Mouse (Mus musculus) CH12.LX (cell line): ENCODE data around the gene Tead1. TPM values are rescaled to one million over a fixed set of nuclear protein-coding genes. Genes with fewer than 3 reads are reported as not detected.

Experiments used
- DNase-seq: peaks from one replicate; pipeline ENCODE4 v3.0.0-alpha.2; 2013; ENCODE audit errors: extremely low read depth
- H3K27ac ChIP-seq: 2 replicates; pipeline ENCODE4 v1.5.1; 2012; ENCODE audit warnings: low read depth, mild to moderate bottlenecking, control low read depth, moderate library complexity; ENCODE audit not compliant: insufficient read depth
- H3K27me3 ChIP-seq: replicated peaks from 2 replicates; pipeline ENCODE3; 2012; ENCODE audit warnings: inconsistent platforms
- H3K36me3 ChIP-seq, 2 experiments: replicated peaks in 1 of 2; 2 replicates each; pipeline versions ENCODE3 to v1.6.1; 2012; ENCODE audit warnings: inconsistent platforms in 1 of 2, low read length in 1 of 2, mild to moderate bottlenecking in 1 of 2, mixed read lengths in 1 of 2, moderate library complexity in 1 of 2; ENCODE audit not compliant: control insufficient read depth in 1 of 2, insufficient read depth in 1 of 2
- H3K4me1 ChIP-seq, 2 experiments: 2 replicates each; pipeline ENCODE4 v1.6.1; 2012; ENCODE audit warnings: inconsistent platforms in 1 of 2, moderate library complexity in 1 of 2; ENCODE audit not compliant: insufficient read depth in 2 of 2, control insufficient read depth in 1 of 2
- H3K4me2 ChIP-seq: 2 replicates; pipeline ENCODE4 v1.6.1; 2012; ENCODE audit warnings: low read depth, mild to moderate bottlenecking, control low read depth; ENCODE audit not compliant: poor library complexity, insufficient read depth, severe bottlenecking
- H3K4me3 ChIP-seq, 3 experiments: fragments of 150-350 bp in 1 of 3; sonication (generic) in 1 of 3; replicated peaks in 1 of 3; 2 replicates each; pipeline versions ENCODE3 to v1.5.1; 2011 to 2012; ENCODE audit warnings: low read depth in 2 of 3, low read length in 2 of 3, mild to moderate bottlenecking in 2 of 3, moderate library complexity in 2 of 3, control low read depth in 1 of 3, improper control_type of control experiment in 1 of 3, inconsistent platforms in 1 of 3, mixed read lengths in 1 of 3; ENCODE audit not compliant: poor library complexity in 1 of 3
- H3K79me2 ChIP-seq: replicated peaks from 2 replicates; pipeline ENCODE4 v1.6.1; 2012; ENCODE audit warnings: mild to moderate bottlenecking, moderate library complexity; ENCODE audit not compliant: control insufficient read depth, poor library complexity, insufficient read depth, severe bottlenecking; ENCODE audit errors: extremely low read depth
- H3K9ac ChIP-seq: 2 replicates; pipeline ENCODE4 v1.6.1; 2012; ENCODE audit warnings: low read depth, mild to moderate bottlenecking, control low read depth, moderate library complexity; ENCODE audit not compliant: insufficient read depth
- H3K9me3 ChIP-seq: replicated peaks from 2 replicates; pipeline ENCODE3; 2012; ENCODE audit warnings: low read length, inconsistent platforms, mixed read lengths
- BHLHE40 ChIP-seq: IDR thresholded peaks from 2 replicates; pipeline ENCODE4 v1.6.1; 2011; ENCODE audit warnings: mild to moderate bottlenecking, low read depth, low read length, improper control_type of control experiment
- CHD2 ChIP-seq: IDR thresholded peaks from 2 replicates; pipeline ENCODE4 v1.6.1; 2011; ENCODE audit warnings: low read length, improper control_type of control experiment
- ELF1 ChIP-seq: IDR thresholded peaks from 2 replicates; pipeline ENCODE4 v1.6.1; 2014; ENCODE audit warnings: low read depth, mild to moderate bottlenecking, inconsistent platforms, low read length, improper control_type of control experiment
- EP300 ChIP-seq: IDR thresholded peaks from 2 replicates; pipeline ENCODE4 v1.6.1; 2011; ENCODE audit warnings: low read length, improper control_type of control experiment
- ETS1 ChIP-seq: conservative IDR thresholded peaks from 2 replicates; pipeline ENCODE4 v1.6.1; 2012; ENCODE audit warnings: low read depth, mild to moderate bottlenecking, inconsistent platforms, low read length, improper control_type of control experiment, moderate library complexity
- GABPA ChIP-seq: IDR thresholded peaks from 2 replicates; pipeline ENCODE4 v1.6.1; 2012; ENCODE audit warnings: low read depth, low read length, improper control_type of control experiment, inconsistent platforms; ENCODE audit not compliant: insufficient replicate concordance
- HCFC1 ChIP-seq: IDR thresholded peaks from 2 replicates; pipeline ENCODE4 v1.6.1; 2012; ENCODE audit warnings: low read depth, mild to moderate bottlenecking, inconsistent platforms, low read length, improper control_type of control experiment
- JUN ChIP-seq: IDR thresholded peaks from 2 replicates; pipeline ENCODE4 v1.6.1; 2011; ENCODE audit warnings: low read depth, mild to moderate bottlenecking, low read length, improper control_type of control experiment, moderate library complexity; ENCODE audit not compliant: insufficient read depth
- KAT2A ChIP-seq: IDR thresholded peaks from 2 replicates; pipeline ENCODE4 v1.6.1; 2012; ENCODE audit warnings: low read length, improper control_type of control experiment, inconsistent platforms; ENCODE audit not compliant: insufficient replicate concordance
- MAFK ChIP-seq: IDR thresholded peaks from 2 replicates; pipeline ENCODE4 v1.6.1; 2011; ENCODE audit warnings: low read length, improper control_type of control experiment; ENCODE audit not compliant: insufficient replicate concordance
- MXI1 ChIP-seq: IDR thresholded peaks from 2 replicates; pipeline ENCODE4 v1.6.1; 2011; ENCODE audit warnings: mild to moderate bottlenecking, low read depth, low read length, improper control_type of control experiment
- MYC ChIP-seq: IDR thresholded peaks from 2 replicates; pipeline ENCODE4 v1.6.1; 2011; ENCODE audit warnings: low read depth, mild to moderate bottlenecking, improper control_type of control experiment, low read length
- NELFE ChIP-seq: IDR thresholded peaks from 2 replicates; pipeline ENCODE4 v1.6.1; 2011; ENCODE audit warnings: low read depth, low read length, improper control_type of control experiment
- NRF1 ChIP-seq: IDR thresholded peaks from 2 replicates; pipeline ENCODE4 v1.6.1; 2014; ENCODE audit warnings: low read depth, mild to moderate bottlenecking, inconsistent platforms, low read length, improper control_type of control experiment, moderate library complexity
- PAX5 ChIP-seq: IDR thresholded peaks from 2 replicates; pipeline ENCODE4 v1.6.1; 2012; ENCODE audit warnings: low read length, inconsistent platforms, mixed read lengths
- POLR2A ChIP-seq: IDR thresholded peaks from 2 replicates; pipeline ENCODE4 v1.6.1; 2011; ENCODE audit warnings: low read depth, mild to moderate bottlenecking, improper control_type of control experiment, low read length
- RAD21 ChIP-seq: IDR thresholded peaks from 2 replicates; pipeline ENCODE4 v1.6.1; 2011; ENCODE audit warnings: low read depth, mild to moderate bottlenecking, low read length, improper control_type of control experiment, moderate library complexity
- SIN3A ChIP-seq: IDR thresholded peaks from 2 replicates; pipeline ENCODE4 v1.6.1; 2012; ENCODE audit warnings: low read length, improper control_type of control experiment, inconsistent platforms
- TCF12 ChIP-seq: IDR thresholded peaks from 2 replicates; pipeline ENCODE4 v1.6.1; 2014; ENCODE audit warnings: low read depth, mild to moderate bottlenecking, inconsistent platforms, low read length, improper control_type of control experiment
- UBTF ChIP-seq: IDR thresholded peaks from 2 replicates; pipeline ENCODE4 v1.6.1; 2012; ENCODE audit warnings: low read depth, mild to moderate bottlenecking, inconsistent platforms, low read length, improper control_type of control experiment, moderate library complexity
- USF1 ChIP-seq: IDR thresholded peaks from 2 replicates; pipeline ENCODE4 v1.6.1; 2014; ENCODE audit warnings: low read depth, mild to moderate bottlenecking, inconsistent platforms, low read length, improper control_type of control experiment
- ZC3H11A ChIP-seq: IDR thresholded peaks from 2 replicates; pipeline ENCODE4 v1.6.1; 2012; ENCODE audit warnings: low read depth, mild to moderate bottlenecking, inconsistent platforms, low read length, improper control_type of control experiment
- ZMIZ1 ChIP-seq: IDR thresholded peaks from 2 replicates; pipeline ENCODE4 v1.6.1; 2012; ENCODE audit warnings: low read depth, mild to moderate bottlenecking, inconsistent platforms, low read length, improper control_type of control experiment
- ZNF384 ChIP-seq: IDR thresholded peaks from 2 replicates; pipeline ENCODE4 v1.6.1; 2012; ENCODE audit warnings: low read depth, low read length, improper control_type of control experiment, inconsistent platforms
- dilution Hi-C: fragments of 300-500 bp; cut with MboI; formaldehyde crosslinking; loops from 2 replicates; pipeline ENCODE4 v1.14.3; 2020; ENCODE audit warnings: low sequenced_read_pairs; ENCODE audit not compliant: extremely low pct_unique_long_range_greater_than_20kb, extremely low pct_ligation_motif_present
- in situ Hi-C: fragments of 300-500 bp; cut with MboI; formaldehyde crosslinking; loops from 3 replicates; pipeline ENCODE4 v1.14.3; 2019; ENCODE audit warnings: low sequenced_read_pairs, low pct_ligation_motif_present, low pct_unique_long_range_greater_than_20kb, mixed read lengths
- polyA plus RNA-seq: library from polyadenylated mRNA; unstranded; fragments of >175 nt; gene quantifications from 2 replicates; pipeline ENCODE4 v1.2.1, GENCODE M21; 2012; ENCODE audit warnings: low read depth; ENCODE audit not compliant: insufficient read length
- total RNA-seq, 2 experiments: library from RNA; depleted of rRNA; stranded (reverse); fragments of 300-350 nt in 1 of 2; fragments of >200 nt in 1 of 2; gene quantifications; 2 replicates each; pipeline ENCODE4 v1.2.3; 2012 to 2014

Gene Tead1
- total and polyA plus RNA-seq, 3 experiments = not detected

DNA sequence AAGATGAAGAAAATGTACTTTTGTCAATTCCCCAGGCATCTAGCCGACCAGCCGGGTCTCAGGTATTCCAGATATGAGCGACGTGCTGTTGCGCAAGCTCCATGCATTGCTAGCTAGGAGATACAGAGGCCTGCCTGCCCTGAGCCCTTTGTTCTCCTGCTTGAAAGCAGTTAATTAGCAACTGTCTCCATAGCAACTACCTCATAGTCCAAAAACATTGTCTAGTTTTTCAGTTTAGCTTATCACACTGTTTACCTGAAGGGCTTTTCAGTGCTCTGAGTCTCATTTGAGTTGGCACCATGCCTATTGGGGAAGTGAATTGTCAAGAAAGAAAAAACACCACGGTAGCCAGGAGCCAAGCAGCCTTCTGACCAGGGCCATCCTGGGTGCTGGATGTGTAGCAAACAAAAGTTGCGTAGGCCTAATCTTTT, 109.2 kb downstream of the Tead1 start:
- Histone ChIP-seq H3K4me2 (no peak overlapping the region), H3K4me3 (no peak overlapping the region), H3K4me1 (peaks cover 0 to 29% of the 10 kb centered on the region in 2 experiments; a peak in 2 of 4 replicates), H3K36me3 (no peaks in the 10 kb centered on the region), H3K79me2 (no peaks in the 10 kb centered on the region), H3K27me3 (no peaks in the 10 kb centered on the region), H3K27ac (no peak overlapping the region), H3K9me3 (peaks cover 2% of the 10 kb centered on the region), H3K9ac (no peak overlapping the region)
- in situ Hi-C loops (no loop called here), dilution Hi-C loops (no loop called here)
- DNase-seq = no peak
- no peak for TF ChIP-seq PAX5
- TF ChIP-seq EP300 = no peak
- TF ChIP-seq MXI1 = no peak

DNA sequence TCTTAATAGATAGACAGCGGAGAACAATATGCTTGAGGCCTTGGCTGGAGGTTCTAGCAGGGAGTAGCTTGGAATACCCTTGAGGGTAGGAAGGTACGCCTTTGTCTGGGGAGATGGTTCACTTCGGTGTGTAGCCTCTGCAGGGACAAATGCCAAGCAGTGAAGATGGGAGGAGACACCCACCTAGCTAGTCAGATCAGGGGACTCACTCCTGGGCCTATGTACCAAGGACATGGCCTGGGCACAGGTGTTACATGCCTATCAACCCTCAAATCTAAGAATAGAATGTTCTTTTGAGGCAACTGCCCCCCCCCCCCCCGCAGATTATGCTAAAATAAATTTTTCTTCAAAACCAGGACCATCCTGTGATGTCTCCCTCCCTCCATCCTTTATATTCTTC, 110.6 kb downstream of the Tead1 start:
- in situ Hi-C loops = no loop called here
- H3K9ac ChIP-seq = no peak overlapping the region

DNA sequence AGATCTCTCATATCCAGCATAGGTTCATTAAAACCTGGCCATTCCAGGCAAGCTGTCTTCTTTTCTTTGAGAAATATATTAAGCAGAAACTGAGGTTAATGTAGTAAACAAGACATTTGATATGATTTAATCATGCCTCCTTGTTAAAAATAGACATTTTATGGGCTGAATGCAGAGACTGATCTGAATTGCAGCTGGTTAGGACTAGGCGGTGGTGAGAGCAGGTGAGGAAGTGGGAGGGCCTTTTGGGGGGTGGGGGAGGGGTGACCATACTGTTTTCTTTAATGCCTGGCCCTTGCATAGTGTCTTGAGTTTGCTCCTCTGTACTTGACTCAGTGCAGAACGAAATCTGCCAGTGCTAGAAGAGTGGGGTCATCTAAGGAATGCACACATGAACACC, 111.2 kb downstream of the Tead1 start:
- dilution Hi-C loops (no loop called here), in situ Hi-C loops (no loop called here)
- Histone ChIP-seq H3K27me3 (no peaks in the 10 kb centered on the region), H3K4me2 (no peak overlapping the region), H3K9ac (no peak overlapping the region), H3K9me3 (no peaks in the 10 kb centered on the region), H3K36me3 (no peaks in the 10 kb centered on the region), H3K4me1 (peaks cover 0 to 29% of the 10 kb centered on the region in 2 experiments; a peak in 2 of 4 replicates), H3K4me3 (no peak overlapping the region), H3K27ac (no peak overlapping the region), H3K79me2 (no peaks in the 10 kb centered on the region)
- TF ChIP-seq KAT2A (no peak), JUN (no peak), USF1 (no peak), MAFK (no peak), MYC (no peak)
- peak; percentile 11 for DNase-seq

More for the DNA sequence above, 110.6 kb downstream of the Tead1 start:
- no peaks in the 10 kb centered on the region for H3K79me2 ChIP-seq
- TF ChIP-seq MAFK (no peak), ZC3H11A (no peak), ZMIZ1 (no peak), ETS1 (no peak), KAT2A (no peak), TCF12 (no peak), UBTF (no peak), POLR2A (no peak), CHD2 (no peak), NELFE (no peak), GABPA (no peak), SIN3A (no peak), BHLHE40 (no peak), RAD21 (no peak), ELF1 (no peak), NRF1 (no peak), PAX5 (no peak), HCFC1 (no peak), MXI1 (no peak), ZNF384 (no peak)
- TF ChIP-seq, all 38 proteins: peak for 0
- Histone ChIP-seq H3K36me3 (no peaks in the 10 kb centered on the region), H3K4me1 (peaks cover 0 to 29% of the 10 kb centered on the region in 2 experiments; a peak in 2 of 4 replicates), H3K27ac (no peak overlapping the region), H3K4me2 (no peak overlapping the region), H3K27me3 (no peaks in the 10 kb centered on the region), H3K4me3 (no peak overlapping the region), H3K9me3 (no peaks in the 10 kb centered on the region)
- no peak for DNase-seq
- dilution Hi-C loops = no loop called here
